Mouse (Mus musculus): ENCODE data around the gene Srd5a1. TPM values are rescaled to one million over a fixed set of nuclear protein-coding genes. Genes with fewer than 3 reads are reported as not detected.

Srd5a1 gene
- polyA plus RNA-seq, 1 experiment from 2014 or later: 3.9 TPM

DNA sequence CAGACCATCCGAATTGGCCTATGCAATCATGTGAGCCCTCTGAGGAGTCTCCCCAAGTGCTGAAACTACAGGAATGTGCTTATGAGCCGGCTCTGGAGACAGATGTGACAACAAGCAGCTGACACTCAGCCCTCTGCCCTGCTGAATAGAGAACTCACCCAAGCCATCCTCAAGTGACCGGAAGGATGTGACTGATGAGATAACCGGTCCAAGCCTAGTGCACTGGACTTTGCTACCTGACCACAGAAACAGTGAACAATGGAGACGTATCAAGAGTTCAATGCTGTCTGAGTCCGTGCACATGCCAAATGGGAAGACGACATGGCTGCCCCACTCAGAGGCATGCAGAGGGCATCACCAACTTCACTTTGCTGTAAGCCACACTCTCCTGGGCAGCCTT, 82.7 kb downstream of the Srd5a1 start:
- no peaks in the 10 kb centered on the region for H3K36me3 ChIP-seq (ENCODE audit: control insufficient read depth, insufficient read depth)
- no peaks in the 10 kb centered on the region for H3K9me3 ChIP-seq (replicated peaks; ENCODE audit: control insufficient read depth, low read length)
- no peak overlapping the region for H3K4me3 ChIP-seq (ENCODE audit: low read depth, low read length)
- no peak overlapping the region for H3K4me2 ChIP-seq (ENCODE audit: low read depth, low read length)
- peaks cover 56% of the 10 kb centered on the region for H3K4me1 ChIP-seq (ENCODE audit: control insufficient read depth, low read depth, low read length)
- no peak overlapping the region for H3K9ac ChIP-seq (ENCODE audit: low read depth, low read length)
- ATAC-seq (ENCODE audit: low read depth): no peak
- H3K27ac ChIP-seq (ENCODE audit: low read length): no peak overlapping the region
- WGBS (ENCODE audit: insufficient replicate concordance): 72% methylated on average over 7 of the region's 7 CpGs
- H3K27me3 ChIP-seq (ENCODE audit: control insufficient read depth, insufficient read depth, low read depth, low read length): no peaks in the 10 kb centered on the region

- Histone ChIP-seq H3K4me2 (ENCODE audit: low read depth, low read length) (peak overlapping the region; percentile 29), H3K27ac (ENCODE audit: low read length) (peak overlapping the region; percentile 79), H3K9ac (ENCODE audit: low read depth, low read length) (no peak overlapping the region), H3K36me3 (ENCODE audit: control insufficient read depth, insufficient read depth) (no peaks in the 10 kb centered on the region), H3K4me3 (ENCODE audit: low read depth, low read length) (no peak overlapping the region), H3K4me1 (ENCODE audit: control insufficient read depth, low read depth, low read length) (peaks cover 49% of the 10 kb centered on the region), H3K27me3 (ENCODE audit: control insufficient read depth, insufficient read depth, low read depth, low read length) (no peaks in the 10 kb centered on the region), H3K9me3 (replicated peaks; ENCODE audit: control insufficient read depth, low read length) (no peaks in the 10 kb centered on the region)
- WGBS (ENCODE audit: insufficient replicate concordance): 59% methylated on average over 4 of the region's 4 CpGs
- ATAC-seq (ENCODE audit: low read depth): peak; percentile 69
These were observed 85.4 kb downstream of the Srd5a1 start for GRCm38 (mm10) chr13:69525867-69526266.

DNA sequence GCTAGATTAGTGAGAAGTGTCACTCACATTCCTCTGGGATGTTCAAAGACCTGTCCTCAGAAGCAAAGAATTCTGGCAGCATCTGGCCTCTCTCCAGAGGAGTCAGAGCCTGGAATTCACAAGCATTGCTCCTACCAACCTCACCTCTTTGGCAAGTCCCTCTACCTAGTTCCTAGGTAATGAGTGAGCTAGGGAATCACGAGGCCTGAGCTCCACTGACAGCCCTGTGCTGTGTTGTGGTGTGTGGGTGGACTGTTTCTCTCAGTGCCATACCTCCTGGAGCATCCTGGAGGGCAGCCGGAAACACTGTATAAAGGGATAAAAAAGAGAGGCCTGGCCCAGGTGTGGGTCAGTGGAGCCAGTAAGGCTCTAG, 87.1 kb downstream of the Srd5a1 start:
- no peaks in the 10 kb centered on the region for H3K9me3 ChIP-seq (replicated peaks; ENCODE audit: control insufficient read depth, low read length)
- no peaks in the 10 kb centered on the region for H3K27me3 ChIP-seq (ENCODE audit: control insufficient read depth, insufficient read depth, low read depth, low read length)
- peaks cover 38% of the 10 kb centered on the region for H3K4me1 ChIP-seq (ENCODE audit: control insufficient read depth, low read depth, low read length)
- peak overlapping the region; percentile 35 for H3K27ac ChIP-seq (ENCODE audit: low read length)
- 72% methylated on average over 2 of the region's 2 CpGs for WGBS (ENCODE audit: insufficient replicate concordance)
- no peak overlapping the region for H3K4me3 ChIP-seq (ENCODE audit: low read depth, low read length)
- H3K4me2 ChIP-seq (ENCODE audit: low read depth, low read length): no peak overlapping the region
- H3K9ac ChIP-seq (ENCODE audit: low read depth, low read length): no peak overlapping the region
- ATAC-seq (ENCODE audit: low read depth): no peak
- no peaks in the 10 kb centered on the region for H3K36me3 ChIP-seq (ENCODE audit: control insufficient read depth, insufficient read depth)

Other genes starting within 250 kb of the Srd5a1 start
- 71.2 and 77.1 TPM in 2 replicates for gene Nsun2, start 77.7 kb downstream of the Srd5a1 start, polyA plus RNA-seq (2015; fragmentation: Nextera tagmentation; extraction: Ambion mirVana)
- 1.5 and 2.0 TPM in 2 replicates for gene Tent4a, start 76.8 kb downstream of the Srd5a1 start, polyA plus RNA-seq (2015; fragmentation: Nextera tagmentation; extraction: Ambion mirVana)
- 0.02 and 0.16 TPM in 2 replicates for gene Ube2ql1, start 128.4 kb upstream of the Srd5a1 start, polyA plus RNA-seq (2015; fragmentation: Nextera tagmentation; extraction: Ambion mirVana)
- gene Med10, start 191.0 kb upstream of the Srd5a1 start, polyA plus RNA-seq (2015; fragmentation: Nextera tagmentation; extraction: Ambion mirVana): 35.5 and 37.1 TPM in 2 replicates